Mouse (Mus musculus) heart, postnatal 0 days (tissue): ENCODE results near the gene Hoxb5. TPM values are rescaled to one million over a fixed set of nuclear protein-coding genes. Genes with fewer than 3 reads are reported as not detected.

Experiments used
- ATAC-seq: fragments of 200-750 bp; cut with Nextera tagmentation; 2 replicates; pipeline ENCODE4 v1.8.0; 2017; ENCODE audit warnings: low read depth, moderate number of reproducible peaks, moderate library complexity; ENCODE audit not compliant: insufficient read depth
- DNase-seq: peaks from one replicate; pipeline ENCODE4 v3.0.0-alpha.2; 2016; ENCODE audit warnings: low spot score
- H3K27ac ChIP-seq: fragments of 300-500 bp; sonication (generic); 2 replicates; pipeline ENCODE4 v1.5.1; 2014; ENCODE audit warnings: low read depth, mild to moderate bottlenecking
- H3K27me3 ChIP-seq: fragments of 300-500 bp; sonication (generic); 2 replicates; pipeline ENCODE4 v1.6.1; 2014; ENCODE audit warnings: low read length, mixed read lengths; ENCODE audit not compliant: control insufficient read depth, insufficient read depth
- H3K36me3 ChIP-seq: fragments of 300-500 bp; sonication (generic); replicated peaks from 2 replicates; pipeline ENCODE4 v1.6.1; 2014; ENCODE audit warnings: low read length, mixed read lengths; ENCODE audit not compliant: control insufficient read depth, insufficient read depth
- H3K4me1 ChIP-seq: fragments of 300-500 bp; sonication (generic); 2 replicates; pipeline ENCODE4 v1.6.1; 2014; ENCODE audit warnings: antibody characterized with exemption; ENCODE audit not compliant: control insufficient read depth, insufficient read depth
- H3K4me2 ChIP-seq: fragments of 300-500 bp; sonication (generic); 2 replicates; pipeline ENCODE4 v1.6.1; 2014; ENCODE audit warnings: low read depth, mild to moderate bottlenecking, low read length, moderate library complexity
- H3K4me3 ChIP-seq: fragments of 300-500 bp; sonication (generic); 2 replicates; pipeline ENCODE4 v1.5.1; 2014; ENCODE audit warnings: low read depth, low read length
- H3K9ac ChIP-seq: fragments of 300-500 bp; sonication (generic); replicated peaks from 2 replicates; pipeline ENCODE4 v1.6.1; 2014; ENCODE audit warnings: low read depth, low read length, mixed read lengths
- H3K9me3 ChIP-seq: fragments of 300-500 bp; sonication (generic); replicated peaks from 2 replicates; pipeline ENCODE4 v1.6.1; 2016; ENCODE audit warnings: low read length; ENCODE audit not compliant: control insufficient read depth
- CTCF ChIP-seq: IDR thresholded peaks from 2 replicates; pipeline ENCODE4 v1.5.1; 2016; ENCODE audit warnings: antibody characterized with exemption, control low read depth, low read depth
- EP300 ChIP-seq: IDR thresholded peaks from 2 replicates; pipeline ENCODE4 v1.6.1; 2016; ENCODE audit warnings: antibody characterized with exemption, low read depth
- WGBS: fragments of 180-500 bp; shearing (Covaris S2); extraction: QIAGEN DNeasy Blood & Tissue Kit; methylation state at CpG from one replicate; pipeline ENCODE4 v1.1.7; 2014; 5-methylcytosine and 5-hydroxymethylcytosine counted together
- polyA plus RNA-seq: library from polyadenylated mRNA; unstranded; fragments of >200 nt; fragmentation: Nextera tagmentation; extraction: Ambion mirVana; gene quantifications from 2 replicates; pipeline ENCODE4 v1.2.1, GENCODE M21; 2015
- total RNA-seq: library from RNA; depleted of rRNA; stranded (reverse); fragments of >200 nt; gene quantifications from 2 replicates; pipeline ENCODE4 v1.2.3, GENCODE M21; 2014; ENCODE audit warnings: low replicate concordance

The Hoxb5 gene
- total and polyA plus RNA-seq, 2 experiments from 2014 or later, result 0.08 to 0.19 TPM

DNA sequence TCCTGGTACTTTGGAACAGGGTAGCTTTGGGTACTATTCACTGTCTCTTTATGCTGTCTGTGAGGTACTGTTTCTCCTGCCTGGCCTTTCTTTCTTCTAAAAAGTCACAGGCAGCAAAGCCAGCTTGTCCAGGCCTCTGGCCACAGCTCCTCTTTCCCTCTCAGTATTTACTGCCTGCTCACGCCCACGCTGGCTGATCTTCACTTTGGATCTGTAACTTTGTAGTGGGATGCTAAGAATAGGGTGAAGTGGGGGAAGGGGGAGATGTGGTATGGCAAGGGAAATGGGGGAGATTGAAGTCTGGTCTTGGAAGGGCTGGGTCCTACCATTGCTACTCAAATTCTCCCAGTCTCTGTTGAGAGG, 30.8 kb downstream of the Hoxb5 start:
- 33% methylated on average over 2 of the region's 2 CpGs for WGBS
- Histone ChIP-seq H3K4me1 (no peaks in the 10 kb centered on the region), H3K9me3 (no peaks in the 10 kb centered on the region), H3K4me2 (no peak overlapping the region), H3K36me3 (no peaks in the 10 kb centered on the region), H3K4me3 (no peak overlapping the region), H3K9ac (no peak overlapping the region), H3K27ac (no peak overlapping the region), H3K27me3 (peaks cover 98% of the 10 kb centered on the region)
- no peak for ATAC-seq
- no peak for DNase-seq
- no peak for TF ChIP-seq CTCF
- no peak for TF ChIP-seq EP300

DNA sequence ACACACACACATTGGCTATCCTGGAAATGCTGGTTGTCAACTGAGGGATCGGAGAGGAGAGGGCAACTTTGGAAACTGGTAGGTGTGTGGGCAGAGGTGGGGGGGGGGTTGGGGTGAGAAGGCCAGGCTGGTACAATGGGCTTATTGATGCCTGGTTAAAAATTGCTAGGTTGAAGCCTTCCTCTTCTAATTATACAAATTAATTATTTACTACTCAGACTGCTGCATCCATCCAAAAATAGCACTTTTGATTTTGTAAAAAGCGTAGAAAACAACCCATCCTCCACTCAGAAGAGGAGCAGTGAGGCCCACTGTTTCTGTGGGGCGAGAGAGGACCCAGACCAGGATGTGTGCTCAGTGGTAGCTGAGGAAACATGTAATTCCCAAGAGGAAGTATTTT, 31.9 kb downstream of the Hoxb5 start:
- Histone ChIP-seq H3K9ac (no peak overlapping the region), H3K4me2 (no peak overlapping the region), H3K4me3 (no peak overlapping the region), H3K27ac (no peak overlapping the region), H3K36me3 (no peaks in the 10 kb centered on the region), H3K27me3 (peaks cover 98% of the 10 kb centered on the region), H3K4me1 (no peaks in the 10 kb centered on the region), H3K9me3 (no peaks in the 10 kb centered on the region)
- ATAC-seq (no peak), DNase-seq (no peak)
- 45% methylated on average over 3 of the region's 3 CpGs for WGBS
- TF ChIP-seq CTCF (no peak), EP300 (no peak)

DNA sequence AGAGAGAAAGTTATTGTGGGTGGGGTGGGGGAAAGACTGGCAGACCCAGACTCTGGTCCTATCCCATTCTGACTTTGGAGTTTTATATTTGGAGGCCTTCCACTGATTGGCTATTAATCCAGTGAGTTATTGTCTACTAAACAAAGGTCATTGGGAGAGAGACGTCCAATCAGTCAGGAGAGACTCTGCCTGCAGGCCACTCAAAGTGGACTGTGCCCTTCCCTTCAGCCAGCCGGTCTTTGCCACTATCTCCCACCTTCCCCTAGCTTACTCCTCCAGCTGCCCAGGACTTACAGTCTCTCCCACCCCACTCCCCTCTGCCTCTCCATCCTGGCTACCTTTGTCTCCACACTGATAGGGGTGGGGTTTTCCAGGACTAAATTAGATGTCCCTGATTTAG, 33.5 kb downstream of the Hoxb5 start:
- peaks cover 96% of the 10 kb centered on the region for H3K27me3 ChIP-seq
- H3K36me3 ChIP-seq, result no peaks in the 10 kb centered on the region
- no peak for ATAC-seq
- H3K27ac ChIP-seq, result no peak overlapping the region
- no peak overlapping the region for H3K4me3 ChIP-seq
- DNase-seq, result no peak
- H3K4me2 ChIP-seq, result no peak overlapping the region
- no peak for TF ChIP-seq EP300
- TF ChIP-seq CTCF, result no peak
- H3K4me1 ChIP-seq, result no peaks in the 10 kb centered on the region
- WGBS, result 20% methylated on average over 2 of the region's 2 CpGs
- no peaks in the 10 kb centered on the region for H3K9me3 ChIP-seq
- H3K9ac ChIP-seq, result no peak overlapping the region

DNA sequence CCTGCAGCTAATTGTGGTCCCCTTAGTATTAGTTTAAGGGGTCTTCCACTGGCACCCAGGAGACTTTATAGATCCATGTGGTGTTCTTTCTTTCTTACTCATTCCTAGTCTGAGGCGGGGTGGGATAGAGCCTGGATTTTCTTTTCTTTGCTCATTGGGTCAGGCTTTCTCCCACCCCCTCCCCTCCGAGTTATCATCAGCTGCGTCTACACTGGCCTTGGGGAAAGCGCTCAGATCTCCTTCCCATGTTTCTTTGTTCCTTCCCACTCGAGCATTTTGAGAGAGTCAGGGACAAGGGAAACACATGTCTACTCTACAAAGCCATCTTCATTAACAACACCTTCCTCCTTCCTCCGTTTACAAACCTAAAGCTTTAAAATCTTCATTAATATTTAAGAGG, 33.9 kb downstream of the Hoxb5 start:
- DNase-seq, result no peak
- H3K4me3 ChIP-seq, result no peak overlapping the region
- H3K27ac ChIP-seq, result no peak overlapping the region
- TF ChIP-seq EP300 (no peak), CTCF (no peak)
- no peak overlapping the region for H3K4me2 ChIP-seq
- H3K36me3 ChIP-seq, result no peaks in the 10 kb centered on the region
- 25% methylated on average over 6 of the region's 6 CpGs for WGBS
- no peaks in the 10 kb centered on the region for H3K4me1 ChIP-seq
- no peaks in the 10 kb centered on the region for H3K9me3 ChIP-seq
- H3K27me3 ChIP-seq, result peaks cover 96% of the 10 kb centered on the region
- ATAC-seq, result no peak
- H3K9ac ChIP-seq, result no peak overlapping the region

DNA sequence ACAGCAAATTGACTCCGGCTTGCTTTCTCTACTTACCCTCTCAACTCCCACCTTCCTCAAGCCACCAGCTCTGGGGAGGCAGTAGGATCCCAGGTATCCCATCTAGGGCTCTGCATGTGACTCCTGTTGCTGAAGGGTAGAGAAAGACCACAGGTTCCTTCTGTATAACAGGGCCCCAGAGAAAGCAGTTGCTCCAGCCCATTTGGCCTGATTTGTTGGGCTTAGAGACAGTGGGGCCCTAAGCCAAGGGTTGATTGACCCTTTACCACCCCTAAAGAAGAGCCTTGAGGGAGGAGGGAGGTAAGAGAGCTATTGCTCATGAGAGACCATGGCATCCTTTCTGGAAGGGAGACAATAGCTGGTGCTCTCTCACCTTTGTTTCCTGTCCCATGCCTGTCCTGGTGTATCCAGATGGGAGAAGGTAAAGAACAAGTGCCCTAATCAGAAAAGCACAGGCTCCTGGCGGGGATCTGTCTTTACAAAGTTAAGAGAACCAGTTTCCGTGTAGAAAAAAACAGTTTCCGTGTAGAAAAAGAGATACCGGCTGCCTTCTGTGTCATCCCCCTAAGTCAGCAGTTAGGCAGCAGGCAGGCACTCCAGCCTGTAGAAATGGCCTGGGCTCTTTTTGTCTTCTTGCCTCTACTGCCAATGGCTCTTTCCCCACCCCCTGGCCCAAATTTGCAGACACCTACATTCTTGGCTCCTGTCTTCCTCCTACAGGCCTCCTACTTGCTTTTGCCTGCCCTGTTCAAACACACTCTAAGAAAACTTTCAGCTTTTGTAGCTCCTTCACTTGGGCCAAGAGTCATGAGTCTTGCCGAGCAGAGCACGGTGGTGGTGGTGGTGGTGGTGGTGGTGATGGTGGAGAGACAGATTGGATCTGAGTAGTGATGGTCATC, 36.1 kb downstream of the Hoxb5 start:
- ATAC-seq (no peak), DNase-seq (no peak)
- H3K9ac ChIP-seq, result no peak overlapping the region
- no peaks in the 10 kb centered on the region for H3K36me3 ChIP-seq
- 40% methylated on average over 7 of the region's 7 CpGs for WGBS
- no peak overlapping the region for H3K27ac ChIP-seq
- no peak for TF ChIP-seq CTCF
- TF ChIP-seq EP300, result no peak
- no peak overlapping the region for H3K4me3 ChIP-seq
- H3K4me2 ChIP-seq, result no peak overlapping the region
- H3K4me1 ChIP-seq, result no peaks in the 10 kb centered on the region
- H3K9me3 ChIP-seq, result no peaks in the 10 kb centered on the region
- peaks cover 96% of the 10 kb centered on the region for H3K27me3 ChIP-seq
